Mouse (Mus musculus) lung, embryonic 16.5 days (tissue): ENCODE data around the gene C77080. TPM values are rescaled to one million over a fixed set of nuclear protein-coding genes. Genes with fewer than 3 reads are reported as not detected.
"Not testable (repeated sequence)": the region's sequence is repeated elsewhere in the genome, so short reads cannot be mapped to it uniquely, and the experiment has no call there.

ENCODE experiments used
- ATAC-seq: fragments of 200-750 bp; cut with Nextera tagmentation; 2 replicates; pipeline ENCODE4 v1.8.0; 2017; ENCODE audit warnings: low read depth, mild to moderate bottlenecking, moderate library complexity
- H3K27ac ChIP-seq: fragments of 300-500 bp; sonication (generic); 2 replicates; pipeline ENCODE4 v1.5.1; 2014; ENCODE audit warnings: mild to moderate bottlenecking, control low read depth, low read length
- H3K27me3 ChIP-seq: fragments of 300-500 bp; sonication (generic); 2 replicates; pipeline ENCODE4 v1.6.1; 2014; ENCODE audit warnings: low read depth, low read length, mixed read lengths; ENCODE audit not compliant: control insufficient read depth, insufficient read depth
- H3K36me3 ChIP-seq: fragments of 300-500 bp; sonication (generic); 2 replicates; pipeline ENCODE4 v1.6.1; 2014; ENCODE audit warnings: low read length; ENCODE audit not compliant: control insufficient read depth, insufficient read depth
- H3K4me1 ChIP-seq: fragments of 300-500 bp; sonication (generic); replicated peaks from 2 replicates; pipeline ENCODE4 v1.6.1; 2014; ENCODE audit warnings: low read length, mixed read lengths; ENCODE audit not compliant: control insufficient read depth, insufficient read depth
- H3K4me2 ChIP-seq: fragments of 300-500 bp; sonication (generic); 2 replicates; pipeline ENCODE4 v1.6.1; 2014; ENCODE audit warnings: low read depth, low read length, control low read depth
- H3K4me3 ChIP-seq: fragments of 300-500 bp; sonication (generic); 2 replicates; pipeline ENCODE4 v1.5.1; 2014; ENCODE audit warnings: mild to moderate bottlenecking, low read length, control low read depth
- H3K9ac ChIP-seq: fragments of 300-500 bp; sonication (generic); 2 replicates; pipeline ENCODE4 v1.6.1; 2014; ENCODE audit warnings: low read length, control low read depth
- H3K9me3 ChIP-seq: fragments of 300-500 bp; sonication (generic); 2 replicates; pipeline ENCODE4 v1.6.1; 2016; ENCODE audit warnings: low read length; ENCODE audit not compliant: control insufficient read depth
- WGBS: fragments of 180-500 bp; shearing (Covaris S2); extraction: QIAGEN DNeasy Blood & Tissue Kit; methylation state at CpG from one replicate; pipeline ENCODE4 v1.1.7; 2014; 5-methylcytosine and 5-hydroxymethylcytosine counted together
- polyA plus RNA-seq: library from polyadenylated mRNA; unstranded; fragments of >200 nt; fragmentation: Nextera tagmentation; extraction: Ambion mirVana; gene quantifications from 2 replicates; pipeline ENCODE4 v1.2.1, GENCODE M21; 2015

C77080 gene
- polyA plus RNA-seq, 1 experiment from 2014 or later: 3.4 TPM

DNA sequence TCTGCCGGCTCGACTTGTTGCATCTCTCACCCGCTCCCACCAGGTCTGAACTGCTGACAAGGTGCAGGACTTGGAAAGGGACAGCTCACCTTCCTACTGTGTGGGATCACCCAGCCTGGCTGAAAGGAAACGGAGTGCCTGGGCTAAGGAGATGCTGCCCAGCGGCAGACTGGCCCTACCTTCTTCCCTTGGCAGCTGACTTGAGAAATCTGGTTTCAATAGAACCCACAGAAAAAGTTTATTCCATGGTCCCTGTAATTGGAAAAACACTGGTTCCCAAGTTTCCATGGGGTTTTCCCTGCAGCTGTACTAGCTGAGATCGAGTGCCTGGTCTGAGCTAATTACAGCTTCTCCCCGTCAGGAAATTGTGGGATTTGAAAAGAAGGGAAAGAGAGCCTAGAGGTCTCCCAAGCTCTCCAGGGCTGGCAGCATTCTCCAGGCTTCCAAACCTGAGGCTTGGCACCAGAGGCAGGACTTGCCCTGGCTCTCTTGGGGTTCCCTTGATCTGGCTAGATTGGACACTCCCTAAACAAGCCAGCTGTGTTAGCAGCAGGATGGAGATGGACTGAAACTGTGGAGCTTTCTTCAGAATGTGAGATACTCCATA is 42.5 kb downstream of the C77080 start:
- no peak overlapping the region for H3K4me2 ChIP-seq
- peaks cover 34% of the 10 kb centered on the region for H3K36me3 ChIP-seq
- ATAC-seq: no peak
- H3K4me1 ChIP-seq: no peaks in the 10 kb centered on the region; the same call in 1 of the 2 replicates
- no peaks in the 10 kb centered on the region for H3K9me3 ChIP-seq
- no peak overlapping the region for H3K27ac ChIP-seq
- WGBS: 84% methylated on average over 7 of the region's 7 CpGs
- H3K9ac ChIP-seq: no peak overlapping the region
- H3K4me3 ChIP-seq: no peak overlapping the region
- no peaks in the 10 kb centered on the region; the same call in 1 of the 2 replicates for H3K27me3 ChIP-seq

DNA sequence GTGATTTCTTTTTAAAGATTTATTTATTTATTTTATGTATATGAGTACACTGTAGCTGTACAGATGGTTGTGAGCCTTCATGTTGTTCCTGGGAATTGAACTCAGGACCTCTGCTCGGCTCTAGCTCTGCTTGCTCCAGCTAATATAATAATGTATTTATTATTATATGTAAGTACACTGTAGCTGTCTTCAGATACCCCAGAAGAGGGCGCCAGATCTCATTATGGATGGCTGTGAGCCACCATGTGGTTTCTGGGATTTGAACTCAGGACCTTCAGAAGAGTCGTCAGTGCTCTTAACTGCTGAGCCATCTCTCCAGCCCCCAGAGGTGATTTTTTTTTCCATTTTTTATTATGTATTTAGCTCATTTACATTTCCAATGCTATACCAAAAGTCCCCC is 48.7 kb downstream of the C77080 start:
- H3K4me2 ChIP-seq, H3K27ac ChIP-seq, H3K9ac ChIP-seq, H3K27me3 ChIP-seq, ATAC-seq, H3K4me1 ChIP-seq, H3K9me3 ChIP-seq, H3K4me3 ChIP-seq: not testable (repeated sequence)
- 67% methylated on average over 3 of the region's 3 CpGs for WGBS
- peaks cover 47% of the 10 kb centered on the region for H3K36me3 ChIP-seq

DNA sequence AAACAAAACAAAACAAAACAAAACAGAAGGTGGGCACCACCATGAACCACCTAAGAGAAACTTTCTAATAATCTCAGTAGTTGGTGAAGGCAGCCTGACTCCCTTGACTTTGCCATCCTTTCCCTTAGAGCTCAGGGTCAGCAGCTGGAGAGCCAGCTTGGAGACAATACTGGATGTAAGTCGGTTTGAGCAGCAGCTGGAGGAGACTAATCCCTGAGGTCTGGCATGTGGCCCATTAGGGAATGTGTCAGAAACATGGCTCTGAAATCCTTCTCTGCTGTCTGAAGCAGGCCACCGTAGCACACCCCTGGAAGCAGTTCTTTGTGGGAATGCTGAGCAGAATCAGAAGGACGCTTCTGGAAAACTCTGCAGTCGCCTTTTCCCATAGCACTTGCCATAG is 49.7 kb downstream of the C77080 start:
- H3K36me3 ChIP-seq: peaks cover 54% of the 10 kb centered on the region
- H3K27ac ChIP-seq: no peak overlapping the region
- H3K4me3 ChIP-seq: no peak overlapping the region
- 68% methylated on average over 4 of the region's 4 CpGs for WGBS
- H3K27me3 ChIP-seq: no peaks in the 10 kb centered on the region
- H3K9ac ChIP-seq: no peak overlapping the region
- H3K4me2 ChIP-seq: no peak overlapping the region
- H3K9me3 ChIP-seq: no peaks in the 10 kb centered on the region
- no peaks in the 10 kb centered on the region for H3K4me1 ChIP-seq
- no peak for ATAC-seq

DNA sequence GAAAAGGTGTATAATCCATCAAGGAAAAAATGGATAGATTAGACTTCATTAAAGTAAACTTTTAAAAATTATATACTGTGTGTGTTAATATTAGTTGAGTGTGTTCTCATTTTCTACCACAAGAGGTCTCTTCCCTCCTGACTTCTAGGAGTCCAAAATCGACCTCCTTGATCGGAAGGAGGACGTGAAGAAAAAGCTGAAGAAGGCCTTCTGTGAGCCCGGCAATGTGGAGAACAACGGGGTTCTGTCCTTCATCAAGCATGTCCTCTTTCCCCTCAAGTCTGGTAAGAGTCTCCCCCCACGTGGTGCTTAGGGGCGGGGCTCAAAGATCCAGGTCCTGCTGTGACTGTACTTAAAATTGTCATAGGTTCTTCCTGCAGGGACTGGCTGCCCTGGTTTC is 51.7 kb downstream of the C77080 start:
- H3K9ac ChIP-seq: no peak overlapping the region
- no peak for ATAC-seq
- H3K9me3 ChIP-seq: no peaks in the 10 kb centered on the region
- H3K4me1 ChIP-seq: no peaks in the 10 kb centered on the region
- peaks cover 60% of the 10 kb centered on the region for H3K36me3 ChIP-seq
- no peak overlapping the region for H3K4me3 ChIP-seq
- H3K27ac ChIP-seq: no peak overlapping the region
- no peak overlapping the region for H3K4me2 ChIP-seq
- WGBS: 45% methylated on average over 7 of the region's 7 CpGs
- H3K27me3 ChIP-seq: no peaks in the 10 kb centered on the region

DNA sequence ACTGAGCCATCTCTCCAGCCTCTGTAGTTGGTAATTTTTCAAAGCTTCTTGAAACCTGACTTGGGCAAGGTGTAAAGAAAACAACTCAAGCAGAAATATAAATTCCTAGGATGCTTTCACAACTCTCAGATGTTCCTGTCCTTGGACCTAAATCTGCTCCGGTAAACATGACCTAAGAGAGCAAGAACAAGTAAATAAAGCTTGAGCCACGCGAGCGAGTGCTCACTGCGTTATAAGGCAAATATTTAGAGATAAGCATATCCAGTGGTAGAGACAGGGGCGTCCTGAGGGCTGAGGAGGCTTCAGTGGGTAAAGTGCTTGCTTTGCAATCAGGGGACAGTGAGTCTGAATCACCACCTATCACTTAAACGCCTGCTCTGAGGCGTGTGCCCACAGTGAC is 54.4 kb downstream of the C77080 start:
- ATAC-seq: no peak
- no peak overlapping the region for H3K4me2 ChIP-seq
- H3K27me3 ChIP-seq: no peaks in the 10 kb centered on the region
- H3K36me3 ChIP-seq: peaks cover 59% of the 10 kb centered on the region
- H3K9me3 ChIP-seq: no peaks in the 10 kb centered on the region
- 36% methylated on average over 8 of the region's 8 CpGs for WGBS
- no peak overlapping the region for H3K27ac ChIP-seq
- no peaks in the 10 kb centered on the region for H3K4me1 ChIP-seq
- no peak overlapping the region for H3K4me3 ChIP-seq
- no peak overlapping the region for H3K9ac ChIP-seq

DNA sequence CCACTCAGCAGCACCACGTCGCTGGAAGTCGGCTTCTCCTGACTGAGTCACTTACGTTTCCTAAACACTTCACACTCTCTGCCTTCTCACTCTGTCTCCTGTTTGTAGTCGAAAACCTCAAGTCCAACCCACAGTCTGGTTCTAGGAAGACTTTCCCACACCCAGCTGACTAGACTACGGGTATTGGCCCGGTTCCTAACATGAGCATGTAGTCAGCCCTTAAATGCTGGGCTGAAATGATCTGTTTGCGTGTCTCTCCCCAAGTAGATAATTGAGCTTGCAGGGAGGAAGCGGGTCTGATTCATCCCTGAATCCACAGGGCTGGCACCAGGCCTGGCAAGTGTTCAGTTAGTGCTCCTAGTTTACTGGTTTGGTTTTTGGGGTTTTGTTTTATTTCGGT is 56.5 kb downstream of the C77080 start:
- ATAC-seq: no peak
- Histone ChIP-seq H3K4me1 (no peaks in the 10 kb centered on the region), H3K9ac (no peak overlapping the region), H3K27ac (no peak overlapping the region), H3K9me3 (no peaks in the 10 kb centered on the region), H3K4me3 (no peak overlapping the region), H3K36me3 (peaks cover 58% of the 10 kb centered on the region), H3K4me2 (no peak overlapping the region), H3K27me3 (no peaks in the 10 kb centered on the region)
- 86% methylated on average over 10 of the region's 10 CpGs for WGBS

DNA sequence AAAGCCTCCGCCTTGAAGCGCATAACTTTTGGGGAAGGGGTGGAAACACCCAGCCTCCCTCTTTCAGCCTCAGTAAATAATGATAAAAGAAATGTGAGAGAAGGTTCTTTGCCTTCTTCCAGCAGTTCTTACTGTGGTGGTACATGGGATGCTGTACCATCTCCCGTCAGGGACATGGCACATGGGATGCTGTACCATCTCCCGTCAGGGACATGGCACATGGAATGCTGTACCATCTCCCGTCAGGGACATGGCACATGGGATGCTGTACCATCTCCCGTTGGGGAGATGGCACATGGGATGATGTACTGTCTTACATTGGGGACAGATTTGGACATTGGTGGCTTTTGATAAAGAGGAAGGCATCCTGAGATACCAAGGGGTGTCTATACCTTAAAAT is 63.7 kb downstream of the C77080 start:
- Histone ChIP-seq H3K4me2 (no peak overlapping the region), H3K36me3 (peaks cover 30% of the 10 kb centered on the region), H3K9me3 (no peaks in the 10 kb centered on the region), H3K4me3 (no peak overlapping the region), H3K4me1 (no peaks in the 10 kb centered on the region), H3K27me3 (no peaks in the 10 kb centered on the region), H3K9ac (no peak overlapping the region), H3K27ac (no peak overlapping the region)
- 96% methylated on average over 6 of the region's 6 CpGs for WGBS
- ATAC-seq: no peak

DNA sequence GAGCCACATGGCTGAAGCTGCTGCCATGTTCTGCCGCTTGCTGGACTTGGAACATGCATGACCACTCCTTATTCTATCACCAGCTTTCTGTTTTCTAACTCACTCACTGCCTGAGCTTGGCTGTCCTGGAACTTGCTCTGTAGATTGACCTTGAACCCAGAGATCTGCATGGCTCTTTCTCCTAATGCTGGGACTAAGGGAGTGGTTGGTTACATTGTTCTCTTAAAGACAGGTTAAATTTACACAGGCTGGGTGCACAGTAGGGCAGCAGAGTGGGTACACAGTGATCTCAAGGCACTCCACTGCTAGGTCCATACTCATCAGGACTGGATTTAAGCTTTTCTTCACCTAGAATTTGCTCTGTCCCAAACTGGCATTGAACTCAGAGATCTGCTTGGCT is 66.9 kb downstream of the C77080 start:
- no peak overlapping the region for H3K4me3 ChIP-seq
- no peak for ATAC-seq
- H3K4me1 ChIP-seq: peaks cover 12% of the 10 kb centered on the region
- WGBS: 97% methylated on average over 1 of the region's 1 CpGs
- H3K36me3 ChIP-seq: peaks cover 15% of the 10 kb centered on the region
- H3K9me3 ChIP-seq: no peaks in the 10 kb centered on the region
- H3K27me3 ChIP-seq: no peaks in the 10 kb centered on the region
- no peak overlapping the region for H3K9ac ChIP-seq
- no peak overlapping the region for H3K27ac ChIP-seq
- H3K4me2 ChIP-seq: no peak overlapping the region

DNA sequence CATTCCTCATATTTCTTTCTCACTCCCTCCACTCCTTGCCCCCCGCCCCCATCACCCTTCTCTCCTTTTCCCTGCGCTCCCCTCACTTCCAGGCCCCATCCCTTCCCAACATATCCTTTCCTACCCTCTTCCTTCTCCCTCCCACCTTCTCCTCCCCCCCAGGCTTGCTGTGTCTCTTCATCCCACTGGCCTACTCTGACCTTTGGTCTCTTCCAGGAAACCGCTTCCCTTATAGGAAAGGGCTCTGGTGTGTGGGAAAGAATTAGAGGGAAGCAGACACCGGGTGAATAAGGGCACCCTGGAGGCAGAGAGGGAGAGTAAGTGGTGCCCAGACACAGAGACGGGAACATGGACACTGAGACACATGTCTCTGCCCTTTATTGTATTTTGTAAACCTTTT is 69.5 kb downstream of the C77080 start:
- Histone ChIP-seq H3K27me3 (no peaks in the 10 kb centered on the region), H3K36me3 (no peaks in the 10 kb centered on the region), H3K9ac (no peak overlapping the region), H3K4me3 (no peak overlapping the region), H3K27ac (no peak overlapping the region), H3K9me3 (no peaks in the 10 kb centered on the region), H3K4me2 (no peak overlapping the region), H3K4me1 (peaks cover 21% of the 10 kb centered on the region)
- ATAC-seq: no peak
- WGBS: 73% methylated on average over 5 of the region's 5 CpGs

DNA sequence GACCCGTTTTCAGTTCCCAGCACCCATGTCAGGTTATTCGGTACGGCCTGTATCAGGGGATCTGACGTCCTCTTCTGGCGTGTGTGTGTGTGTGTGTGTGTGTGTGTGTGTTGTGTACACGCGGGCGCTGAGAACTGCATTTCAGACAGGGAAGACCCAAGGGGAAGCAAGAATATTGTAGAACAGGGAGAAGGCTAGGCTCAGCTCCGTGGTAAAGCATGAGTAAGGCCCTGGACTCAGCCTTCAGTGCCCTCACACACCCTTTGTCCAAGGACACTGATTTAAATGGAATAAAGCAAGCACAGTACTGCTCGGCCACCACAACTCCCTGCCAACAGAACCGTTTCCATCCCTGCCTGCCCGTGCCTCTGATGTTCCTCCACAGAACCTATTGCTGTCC is 70.7 kb downstream of the C77080 start:
- peaks cover 21% of the 10 kb centered on the region for H3K4me1 ChIP-seq
- no peak for ATAC-seq
- H3K9ac ChIP-seq: peak overlapping the region; percentile 78
- no peaks in the 10 kb centered on the region for H3K27me3 ChIP-seq
- WGBS: 1% methylated on average over 12 of the region's 12 CpGs
- H3K27ac ChIP-seq: peak overlapping the region; percentile 67
- peak overlapping the region; percentile 81 for H3K4me2 ChIP-seq
- peak overlapping the region; percentile 78 for H3K4me3 ChIP-seq
- H3K36me3 ChIP-seq: no peaks in the 10 kb centered on the region
- no peaks in the 10 kb centered on the region for H3K9me3 ChIP-seq
